In the genomic region with DNA sequence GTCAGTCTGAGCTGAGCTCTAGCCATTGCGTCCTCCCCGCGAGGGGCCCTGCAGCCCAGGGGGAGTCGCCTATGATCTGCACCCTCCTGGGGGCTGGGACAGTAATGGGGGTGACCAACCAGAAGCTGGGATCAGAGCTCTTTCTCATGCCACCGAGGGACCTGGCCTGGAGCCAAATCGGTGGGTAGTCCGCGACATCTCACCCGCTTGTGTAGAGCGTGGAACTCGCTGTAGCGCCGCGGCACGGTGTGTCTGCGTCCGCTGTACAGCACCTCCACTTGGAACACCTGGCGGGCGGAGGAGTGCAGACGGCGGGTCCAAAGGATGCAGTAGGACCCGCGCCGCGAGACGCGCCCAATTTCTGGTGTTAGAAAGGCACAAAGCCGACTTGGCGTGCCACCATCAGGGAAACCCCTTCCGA, we compare ENCODE assay signal across 8 mouse cellular contexts. TPM values are rescaled to one million over a fixed set of nuclear protein-coding genes. Genes with fewer than 3 reads are reported as not detected.
DNase-seq lines count a peak whose midpoint lies in the region; ATAC-seq lines count a peak whose summit lies in the region.

No protein-coding gene starts in this region.

- H3K36me3 ChIP-seq in heart, embryonic 14.5 days (ENCODE audit: control insufficient read depth, insufficient read depth, low read length): peaks cover 31% of the 10 kb centered on the region
- H3K36me3 ChIP-seq in limb, embryonic 13.5 days: peaks cover 33% of the 10 kb centered on the region
- peaks cover 31% of the 10 kb centered on the region for H3K36me3 ChIP-seq in midbrain, embryonic 15.5 days (replicated peaks)

- H3K27ac ChIP-seq in heart, embryonic 14.5 days (replicated peaks in 1 of 2; ENCODE audit: control insufficient read depth in 1 of 2, insufficient read depth in 1 of 2, low read depth in 2 of 2, low read length in 2 of 2): no peak overlapping the region
- H3K27ac ChIP-seq in limb, embryonic 13.5 days: no peak overlapping the region
- H3K27ac ChIP-seq in midbrain, embryonic 15.5 days: no peak overlapping the region

- H3K4me3 ChIP-seq in heart, embryonic 14.5 days (ENCODE audit: control insufficient read depth in 1 of 2, insufficient read depth in 1 of 2, low read depth in 1 of 2, low read length in 2 of 2): peak overlapping the region; percentile 51 to 53
- H3K4me3 ChIP-seq in limb, embryonic 13.5 days: peak overlapping the region; percentile 57
- H3K4me3 ChIP-seq in midbrain, embryonic 15.5 days: peak overlapping the region; percentile 50

- peak overlapping the region; percentile 66 for H3K9ac ChIP-seq in heart, embryonic 14.5 days (ENCODE audit: low read length)
- peak overlapping the region; percentile 73 for H3K9ac ChIP-seq in limb, embryonic 13.5 days
- peak overlapping the region; percentile 46 for H3K9ac ChIP-seq in midbrain, embryonic 15.5 days

- peaks cover 6 to 12% of the 10 kb centered on the region in 2 experiments for H3K4me1 ChIP-seq in heart, embryonic 14.5 days (ENCODE audit: control insufficient read depth in 2 of 2, insufficient read depth in 2 of 2, low read length in 2 of 2)
- peaks cover 13% of the 10 kb centered on the region for H3K4me1 ChIP-seq in limb, embryonic 13.5 days
- peaks cover 10% of the 10 kb centered on the region for H3K4me1 ChIP-seq in midbrain, embryonic 15.5 days

- peaks cover 20% of the 10 kb centered on the region; the same call in 1 of the 2 replicates for H3K27me3 ChIP-seq in heart, embryonic 14.5 days (ENCODE audit: control insufficient read depth, insufficient read depth, low read length)
- H3K27me3 ChIP-seq in limb, embryonic 13.5 days: peaks cover 48% of the 10 kb centered on the region
- peaks cover 39% of the 10 kb centered on the region for H3K27me3 ChIP-seq in midbrain, embryonic 15.5 days (replicated peaks)

- ATAC-seq in heart, embryonic 14.5 days (ENCODE audit: insufficient number of reproducible peaks, insufficient read depth, low FRiP score, low read depth): peak; percentile 33; the same call in 1 of the 2 replicates
- ATAC-seq in limb, embryonic 13.5 days (ENCODE audit: low FRiP score, low read depth): peak; percentile 58; the same call in 1 of the 2 replicates
- ATAC-seq in midbrain, embryonic 15.5 days (replicated peaks): peak; percentile 77

- DNase-seq in adrenal gland, postnatal 10 days: peak; percentile 39
- no peak for DNase-seq in adrenal gland, postnatal 4 days (ENCODE audit: low spot score in 2 of 2)
- DNase-seq in A20 (ENCODE audit: low read depth, low spot score): peak; percentile 56
- peak; percentile 47 to 55 for DNase-seq in cerebellum, adult 18-20 months
- DNase-seq in frontal cortex, postnatal 25 days (ENCODE audit: low spot score in 2 of 2): no peak

- peak overlapping the region; percentile 99 for H3K4me2 ChIP-seq in heart, embryonic 14.5 days (ENCODE audit: low read length)
- H3K4me2 ChIP-seq in limb, embryonic 13.5 days (replicated peaks): peak overlapping the region; percentile 97
- peak overlapping the region; percentile 81 for H3K4me2 ChIP-seq in midbrain, embryonic 15.5 days

- no peaks in the 10 kb centered on the region for H3K9me3 ChIP-seq in heart, embryonic 14.5 days (ENCODE audit: control insufficient read depth, low read length)
- H3K9me3 ChIP-seq in limb, embryonic 13.5 days: no peaks in the 10 kb centered on the region
- no peaks in the 10 kb centered on the region for H3K9me3 ChIP-seq in midbrain, embryonic 15.5 days

- 2% methylated on average over 30 of the region's 30 CpGs for WGBS in heart, embryonic 14.5 days
- WGBS in limb, embryonic 13.5 days: under 1% methylated on average over 30 of the region's 30 CpGs
- WGBS in midbrain, embryonic 15.5 days: 1% methylated on average over 30 of the region's 30 CpGs

RNA-seq across cellular contexts. Expression of a gene that starts 0.5 kb away (rescaled TPM):
- total RNA-seq in adrenal gland, postnatal 10 days (2021): 1 to 10 TPM in 1 of 2 experiments, under 1 TPM in 1; 0.66 to 1.9 TPM
- 1 to 10 TPM; 1.3 to 2.9 TPM for total RNA-seq in adrenal gland, postnatal 4 days (2021)
- 1.2 and 1.6 TPM in 2 replicates for polyA plus RNA-seq in heart, embryonic 14.5 days (2014; fragmentation: Nextera tagmentation; extraction: Ambion mirVana)
- 5.0 and 5.3 TPM in 2 replicates for polyA plus RNA-seq in limb, embryonic 13.5 days (2015; fragmentation: Nextera tagmentation; extraction: Ambion mirVana)
- 11.2 and 11.9 TPM in 2 replicates for polyA plus RNA-seq in midbrain, embryonic 15.5 days (2015; fragmentation: Nextera tagmentation; extraction: Ambion mirVana)

RNA-seq across cellular contexts. Expression of a gene that starts 9.0 kb away (rescaled TPM):
- total RNA-seq in adrenal gland, postnatal 10 days (2021): 100 to 1,000 TPM; 364 to 402 TPM
- 100 to 1,000 TPM; 441 to 449 TPM for total RNA-seq in adrenal gland, postnatal 4 days (2021)
- 362 and 403 TPM in 2 replicates for polyA plus RNA-seq in heart, embryonic 14.5 days (2014; fragmentation: Nextera tagmentation; extraction: Ambion mirVana)
- polyA plus RNA-seq in limb, embryonic 13.5 days (2015; fragmentation: Nextera tagmentation; extraction: Ambion mirVana): 665 and 680 TPM in 2 replicates
- 308 and 311 TPM in 2 replicates for polyA plus RNA-seq in midbrain, embryonic 15.5 days (2015; fragmentation: Nextera tagmentation; extraction: Ambion mirVana)

RNA-seq across cellular contexts. Expression of a gene that starts 57.4 kb away (rescaled TPM):
- total RNA-seq in adrenal gland, postnatal 10 days (2021): 10 to 100 TPM; 72.3 to 81.3 TPM
- 100 to 1,000 TPM; 107 to 111 TPM for total RNA-seq in adrenal gland, postnatal 4 days (2021)
- polyA plus RNA-seq in heart, embryonic 14.5 days (2014; fragmentation: Nextera tagmentation; extraction: Ambion mirVana): 63.8 and 65.1 TPM in 2 replicates
- 128 and 134 TPM in 2 replicates for polyA plus RNA-seq in limb, embryonic 13.5 days (2015; fragmentation: Nextera tagmentation; extraction: Ambion mirVana)
- 75.5 and 76.6 TPM in 2 replicates for polyA plus RNA-seq in midbrain, embryonic 15.5 days (2015; fragmentation: Nextera tagmentation; extraction: Ambion mirVana)

RNA-seq across cellular contexts. Expression of a gene that starts 57.4 kb away (rescaled TPM):
- total RNA-seq in adrenal gland, postnatal 10 days (2021): 10 to 100 TPM; 89.9 to 97.4 TPM
- 100 to 1,000 TPM; 103 TPM for total RNA-seq in adrenal gland, postnatal 4 days (2021)
- 163 and 172 TPM in 2 replicates for polyA plus RNA-seq in heart, embryonic 14.5 days (2014; fragmentation: Nextera tagmentation; extraction: Ambion mirVana)
- polyA plus RNA-seq in limb, embryonic 13.5 days (2015; fragmentation: Nextera tagmentation; extraction: Ambion mirVana): 173 and 178 TPM in 2 replicates
- polyA plus RNA-seq in midbrain, embryonic 15.5 days (2015; fragmentation: Nextera tagmentation; extraction: Ambion mirVana): 59.2 and 59.7 TPM in 2 replicates

Comparison
In these comparisons a context has a peak if more than half of its experiments do, and no peak if none do; other contexts are left out.
1. DNase-seq: peak in adrenal gland, postnatal 10 days (single experiment), A20 (single experiment) and cerebellum, adult 18-20 months (2 of 2); none in adrenal gland, postnatal 4 days (0 of 2) and frontal cortex, postnatal 25 days (0 of 2).
2. Peak in every context shown above with its lines, with median percentiles within 50 percentile points of each other: ATAC-seq, H3K4me2 ChIP-seq, H3K4me3 ChIP-seq and H3K9ac ChIP-seq.